Mouse (Mus musculus) monocyte, adult 5-6 weeks (primary cell): ENCODE measurements at regions not wholly inside any gene's neighbourhood (a gene's known extent, or its start where the extent isn't known, plus 50 kb on each side); places are given as distances from the start of the nearest gene placed in this dataset.

Experiments used
- ATAC-seq: fragments of 153-309, 156-312 bp; replicated peaks from 2 replicates; pipeline ENCODE4 v1.8.0; 2017; ENCODE audit warnings: mild to moderate bottlenecking; ENCODE audit not compliant: low TSS enrichment, insufficient number of reproducible peaks, severe bottlenecking, poor library complexity, low FRiP score

GRCm38 (mm10) chr10:14234005-14234602, 268.2 kb downstream of the Hivep2 start:
- ATAC-seq, result no peak

- ATAC-seq, result no peak
Observed at GRCm38 (mm10) chr10:14233335-14233734, 267.5 kb downstream of the Hivep2 start.

GRCm38 (mm10) chr10:14231464-14231863, 265.6 kb downstream of the Hivep2 start:
- no peak for ATAC-seq

- no peak for ATAC-seq
Observed at GRCm38 (mm10) chr10:14217284-14217683, 251.4 kb downstream of the Hivep2 start.

GRCm38 (mm10) chr10:14216191-14216992, 250.5 kb downstream of the Hivep2 start:
- ATAC-seq, result 0 out of 2 replicates have a peak, but pooled peaks have one; percentile 40

GRCm38 (mm10) chr10:14215512-14215911, 249.6 kb downstream of the Hivep2 start:
- ATAC-seq, result no peak

- ATAC-seq, result no peak
Observed at GRCm38 (mm10) chr10:14213536-14213935, 247.7 kb downstream of the Hivep2 start.

- ATAC-seq, result no peak
Observed at GRCm38 (mm10) chr10:14211926-14212325, 246.1 kb downstream of the Hivep2 start.

- no peak for ATAC-seq
Observed at GRCm38 (mm10) chr10:14211481-14211880, 245.6 kb downstream of the Hivep2 start.

- ATAC-seq, result no peak
Observed at GRCm38 (mm10) chr10:14210445-14210844, 244.6 kb downstream of the Hivep2 start.

GRCm38 (mm10) chr10:14210045-14210444, 244.2 kb downstream of the Hivep2 start:
- peak; percentile 41; the same call in 1 of the 2 replicates for ATAC-seq

- ATAC-seq, result no peak
Observed at GRCm38 (mm10) chr10:14208206-14208605, 242.3 kb downstream of the Hivep2 start.

- ATAC-seq, result peak; percentile 93
Observed at GRCm38 (mm10) chr10:14207616-14208015, 241.7 kb downstream of the Hivep2 start.

GRCm38 (mm10) chr10:14207051-14207570, 241.2 kb downstream of the Hivep2 start:
- no peak for ATAC-seq
